Mouse (Mus musculus): ENCODE data around the gene Olfr881.

Gene Olfr881

GRCm38 (mm10) chr9:37991525-37991924 lies at the start of gene Olfr881:
Olfr881 (plus strand) TSS chr9:37991825.
- no peak for DNase-seq (ENCODE audit: low read depth, low spot score)

- DNase-seq (ENCODE audit: low read depth, low spot score): no peak
Observed at GRCm38 (mm10) chr9:37998581-37999204, 7.1 kb downstream of the Olfr881 start.

GRCm38 (mm10) chr9:38000021-38000420 lies 8.4 kb downstream of the Olfr881 start:
- no peak for DNase-seq (ENCODE audit: low read depth, low spot score)

- no peak for DNase-seq (ENCODE audit: low read depth, low spot score)
Observed at GRCm38 (mm10) chr9:38025508-38025907, 33.9 kb downstream of the Olfr881 start, which contains the start of gene Olfr883. Olfr883 (plus strand) TSS chr9:38025808.

Data from CD4-positive helper T cell, adult 2 months (primary cell).